Mouse (Mus musculus) stomach, postnatal 0 days (tissue): ENCODE measurements around the gene Frg2f1.

Experiments used
- CTCF ChIP-seq: IDR thresholded peaks from 2 replicates; pipeline ENCODE4 v1.5.1; 2016; ENCODE audit warnings: antibody characterized with exemption, low read depth, mild to moderate bottlenecking, moderate library complexity
- EP300 ChIP-seq: optimal IDR thresholded peaks from 2 replicates; pipeline ENCODE3; 2016; ENCODE audit warnings: antibody characterized with exemption

DNA sequence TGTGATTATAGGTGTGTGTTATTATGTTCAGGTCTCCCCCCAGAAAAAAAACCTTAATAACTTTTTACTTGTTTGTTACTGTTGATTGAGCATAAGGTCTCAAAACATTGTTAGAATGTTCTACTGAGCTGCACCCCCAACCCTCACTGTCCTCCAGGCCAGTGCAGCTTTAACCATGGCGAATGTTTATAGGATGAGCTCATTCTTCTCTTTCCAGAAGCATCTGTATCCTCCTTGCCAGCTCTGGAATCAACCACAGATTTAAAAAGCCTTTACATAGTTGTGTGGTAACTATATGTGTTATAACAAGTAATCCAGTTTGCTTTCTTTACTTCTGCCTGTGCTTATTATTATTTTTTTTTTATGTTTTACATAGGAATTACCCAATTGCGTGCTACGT is 36.1 kb upstream of the Frg2f1 start:
- no peak for TF ChIP-seq EP300
- TF ChIP-seq CTCF, result no peak
